Mouse (Mus musculus) granulocyte monocyte progenitor cell, adult 5-6 weeks (primary cell): ENCODE data around the gene Akr1b3. TPM values are rescaled to one million over a fixed set of nuclear protein-coding genes. Genes with fewer than 3 reads are reported as not detected.
A peak's percentile ranks its signal among the peaks of the same experiment; 100 is the strongest.

Experiments
- ATAC-seq: replicated peaks from 2 replicates; pipeline ENCODE4 v1.8.0; 2016; ENCODE audit warnings: mild to moderate bottlenecking, moderate TSS enrichment, inconsistent platforms; ENCODE audit not compliant: poor library complexity, severe bottlenecking
- total RNA-seq, 2 experiments: library from RNA; stranded (forward) in 1 of 2; stranded (reverse) in 1 of 2; fragments of 200-712, 200-1000 nt in 1 of 2; fragments of >200 nt in 1 of 2; fragmentation: Nextera tagmentation in 1 of 2; gene quantifications; 2 replicates each; pipeline ENCODE4 v1.2.3; 2014 to 2017

Akr1b3 gene
- total RNA-seq, 2 experiments from 2014 or later: 156 to 276 TPM

DNA sequence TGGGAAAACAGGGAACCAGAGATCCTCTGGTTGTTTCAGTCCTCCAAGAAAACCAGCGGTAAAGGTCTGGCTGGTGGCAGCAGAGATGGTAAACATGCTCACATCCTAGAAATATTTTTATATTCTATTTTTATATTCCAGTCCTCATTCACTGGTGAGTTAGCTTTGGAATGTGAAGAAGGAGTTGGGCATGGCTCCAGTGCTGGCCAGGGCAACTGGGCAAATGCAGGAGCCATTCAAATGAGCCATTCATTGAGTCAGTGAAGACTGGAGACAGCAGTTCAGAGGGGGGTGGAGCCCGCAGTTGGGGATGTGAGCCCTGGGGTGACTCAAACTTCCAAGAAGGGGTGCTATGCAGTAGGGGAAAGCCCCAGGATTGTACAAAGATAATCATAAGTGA, 42.9 kb downstream of the Akr1b3 start:
- ATAC-seq: no peak

DNA sequence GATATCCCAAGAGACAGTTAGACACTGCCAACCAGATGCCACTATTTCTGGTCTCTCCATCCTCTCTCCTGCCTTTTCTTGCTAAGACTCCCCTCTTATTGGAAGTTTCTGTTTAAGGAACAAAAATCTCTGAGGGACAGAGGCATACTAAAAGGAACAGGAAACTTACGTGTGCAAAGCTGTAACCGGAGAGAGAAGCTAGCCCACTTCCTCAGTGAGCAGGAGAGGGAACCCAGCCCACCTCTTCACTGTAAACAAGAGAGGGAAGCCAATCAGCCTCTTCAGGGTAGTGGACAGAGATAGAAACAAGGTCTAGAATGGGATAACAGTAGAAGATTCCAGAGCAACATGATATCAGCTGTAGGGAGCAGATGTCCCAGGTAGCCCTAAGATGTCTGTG, 44.2 kb downstream of the Akr1b3 start:
- peak; percentile 55; the same call in 1 of the 2 replicates for ATAC-seq

DNA sequence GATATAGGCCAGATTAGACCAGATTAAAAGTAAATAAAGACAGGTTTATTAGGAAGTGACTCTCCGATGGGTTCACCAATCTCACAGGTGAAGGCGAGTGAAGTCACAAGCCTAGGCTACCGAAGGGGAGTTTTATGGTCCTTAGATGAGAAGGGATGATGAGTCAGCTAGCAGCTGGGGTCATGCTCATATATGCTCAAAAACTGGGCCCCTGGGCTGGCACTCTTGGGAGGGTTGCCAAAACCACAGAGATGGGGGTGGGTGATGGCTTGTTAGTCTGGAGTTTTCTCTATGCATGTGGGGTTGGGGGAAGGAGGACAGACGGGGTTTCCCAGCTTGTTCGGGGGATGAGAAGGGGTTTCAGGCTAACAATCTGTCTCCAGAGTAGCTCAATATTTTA, 44.8 kb downstream of the Akr1b3 start:
- ATAC-seq: no peak

DNA sequence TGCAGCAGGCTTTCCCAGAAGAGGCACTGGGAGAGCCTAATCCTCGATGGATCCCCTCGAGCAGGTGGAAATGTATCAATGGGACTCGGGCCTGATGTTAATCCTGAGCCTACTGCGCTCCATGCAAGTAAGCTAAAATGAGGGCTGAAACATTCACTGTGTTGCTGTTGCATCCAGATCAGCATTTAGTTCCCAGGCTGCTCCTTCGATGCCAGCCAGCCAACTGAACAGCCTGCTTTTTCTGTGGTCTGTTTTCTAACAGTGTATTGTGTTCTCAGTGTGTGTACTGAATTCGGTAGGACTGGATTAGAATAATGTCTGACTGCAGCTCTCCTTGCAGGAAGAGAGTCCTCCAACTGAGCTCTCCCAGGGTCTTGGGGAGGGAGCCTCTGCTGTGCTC, 46.6 kb downstream of the Akr1b3 start:
- no peak for ATAC-seq

DNA sequence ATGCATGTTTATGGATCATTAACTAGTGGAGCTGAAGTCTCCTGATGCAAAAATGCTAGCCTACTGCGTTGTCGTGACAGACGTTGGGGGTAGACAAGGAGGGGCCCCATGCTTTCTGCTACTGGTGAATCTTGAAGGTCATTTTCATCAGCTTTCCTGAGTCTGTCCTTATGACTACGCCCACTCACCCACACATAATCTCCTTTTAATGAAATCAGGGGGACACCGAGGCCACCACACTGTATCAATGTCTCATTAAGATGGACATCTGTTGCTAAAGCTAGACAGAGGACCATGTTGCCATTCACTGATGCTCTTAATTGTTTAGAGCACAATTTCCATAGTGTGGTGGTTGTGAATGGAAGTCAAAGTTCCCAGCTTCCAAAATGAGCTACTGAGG, 58.7 kb downstream of the Akr1b3 start:
- ATAC-seq: no peak

Other genes with a start within 250 kb of the Akr1b3 start
- 33.6 and 34.9 TPM in 2 replicates for gene Slc35b4, start 140.4 kb downstream of the Akr1b3 start, total RNA-seq (2014; fragmentation: Nextera tagmentation)
- gene Slc35b4, start 140.4 kb downstream of the Akr1b3 start, total RNA-seq (2017): 25.9 and 36.7 TPM in 2 replicates
- gene Akr1b8, start 36.6 kb upstream of the Akr1b3 start, total RNA-seq (2014; fragmentation: Nextera tagmentation): not detected in 2 replicates
- gene Akr1b8, start 36.6 kb upstream of the Akr1b3 start, total RNA-seq (2017): not detected in 2 replicates
- gene Akr1b10, start 66.7 kb upstream of the Akr1b3 start, total RNA-seq (2014; fragmentation: Nextera tagmentation): 37.8 and 58.6 TPM in 2 replicates
- 29.6 and 31.5 TPM in 2 replicates for gene Akr1b10, start 66.7 kb upstream of the Akr1b3 start, total RNA-seq (2017)
- not detected in 2 replicates for gene Akr1b7, start 94.9 kb upstream of the Akr1b3 start, total RNA-seq (2014; fragmentation: Nextera tagmentation)
- not detected in 2 replicates for gene Akr1b7, start 94.9 kb upstream of the Akr1b3 start, total RNA-seq (2017)
- 4.1 and 8.7 TPM in 2 replicates for gene Bpgm, start 158.7 kb upstream of the Akr1b3 start, total RNA-seq (2014; fragmentation: Nextera tagmentation)
- gene Bpgm, start 158.7 kb upstream of the Akr1b3 start, total RNA-seq (2017): 11.5 and 15.8 TPM in 2 replicates